Mouse (Mus musculus): ENCODE measurements around the gene Lamtor3. TPM values are rescaled to one million over a fixed set of nuclear protein-coding genes. Genes with fewer than 3 reads are reported as not detected.
A peak's percentile ranks its signal among the peaks of the same experiment; 100 is the strongest.
"Not testable (repeated sequence)": the region's sequence is repeated elsewhere in the genome, so short reads cannot be mapped to it uniquely, and the experiment has no call there.

The Lamtor3 gene
- polyA plus RNA-seq, 1 experiment = 25.4 TPM

DNA sequence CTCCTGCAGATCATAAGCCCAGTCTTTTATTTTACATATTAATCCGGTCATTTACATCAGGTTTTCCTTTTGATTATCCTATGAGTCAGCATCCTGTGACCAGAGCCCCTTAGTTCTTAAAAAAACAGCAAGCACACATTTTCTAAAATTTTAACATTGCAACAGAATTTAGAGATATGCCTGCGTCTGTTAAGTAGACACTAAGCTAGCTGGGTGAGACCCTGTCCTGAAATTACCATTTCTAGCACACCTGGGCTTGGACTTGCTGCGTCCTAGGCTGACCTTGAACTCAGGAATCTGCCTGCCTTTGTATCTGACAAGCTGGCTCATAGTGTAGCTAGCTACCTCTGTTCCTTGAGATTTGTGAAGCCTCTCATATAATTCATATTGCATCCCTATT is 11.6 kb downstream of the Lamtor3 start:
- no peak for DNase-seq (ENCODE audit: low read depth, low spot score)
- WGBS = 89% methylated on average over 3 of the region's 3 CpGs

DNA sequence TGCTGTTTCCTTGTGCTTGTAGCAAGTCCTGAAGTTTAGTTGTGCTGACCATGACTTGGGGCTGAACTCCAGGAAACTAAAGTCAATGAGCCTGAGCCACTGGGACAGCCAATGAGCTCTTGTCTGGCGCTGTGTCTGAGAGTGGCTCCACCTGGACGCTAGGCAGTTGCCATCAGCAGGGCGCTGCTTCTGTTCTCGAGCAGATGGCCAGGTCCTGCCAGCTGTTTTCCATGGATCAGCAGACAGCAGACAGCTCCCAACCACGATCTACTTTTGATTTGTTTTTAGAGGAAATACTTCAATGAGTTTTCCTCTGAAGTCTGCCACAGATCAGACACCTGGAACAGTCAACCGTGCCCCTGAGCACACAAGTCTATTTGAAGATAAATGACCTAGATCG is 14.4 kb downstream of the Lamtor3 start:
- 26% methylated on average over 7 of the region's 7 CpGs for WGBS
- DNase-seq (ENCODE audit: low read depth, low spot score) = peak; percentile 59

DNA sequence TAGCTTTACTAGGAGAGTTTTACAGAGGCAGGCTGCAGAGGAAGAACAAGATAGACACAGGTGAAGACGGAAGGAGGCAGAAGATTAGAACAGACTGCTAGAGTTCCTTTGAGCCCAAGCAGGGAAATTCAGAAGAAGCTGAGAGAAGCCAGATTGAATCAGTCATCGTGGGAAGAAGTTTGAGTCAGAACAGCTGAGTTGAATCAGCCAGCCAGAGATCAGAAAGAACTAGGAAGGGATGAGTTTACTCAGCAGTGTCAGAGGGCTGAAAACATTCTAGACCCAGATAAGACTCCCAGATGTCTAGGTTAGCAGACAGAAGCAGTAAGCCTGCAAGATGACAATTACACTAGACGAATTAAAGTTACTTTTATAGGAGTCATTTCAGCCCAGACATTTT is 15.7 kb downstream of the Lamtor3 start:
- DNase-seq (ENCODE audit: low read depth, low spot score) = no peak
- 74% methylated on average over 3 of the region's 3 CpGs for WGBS

DNA sequence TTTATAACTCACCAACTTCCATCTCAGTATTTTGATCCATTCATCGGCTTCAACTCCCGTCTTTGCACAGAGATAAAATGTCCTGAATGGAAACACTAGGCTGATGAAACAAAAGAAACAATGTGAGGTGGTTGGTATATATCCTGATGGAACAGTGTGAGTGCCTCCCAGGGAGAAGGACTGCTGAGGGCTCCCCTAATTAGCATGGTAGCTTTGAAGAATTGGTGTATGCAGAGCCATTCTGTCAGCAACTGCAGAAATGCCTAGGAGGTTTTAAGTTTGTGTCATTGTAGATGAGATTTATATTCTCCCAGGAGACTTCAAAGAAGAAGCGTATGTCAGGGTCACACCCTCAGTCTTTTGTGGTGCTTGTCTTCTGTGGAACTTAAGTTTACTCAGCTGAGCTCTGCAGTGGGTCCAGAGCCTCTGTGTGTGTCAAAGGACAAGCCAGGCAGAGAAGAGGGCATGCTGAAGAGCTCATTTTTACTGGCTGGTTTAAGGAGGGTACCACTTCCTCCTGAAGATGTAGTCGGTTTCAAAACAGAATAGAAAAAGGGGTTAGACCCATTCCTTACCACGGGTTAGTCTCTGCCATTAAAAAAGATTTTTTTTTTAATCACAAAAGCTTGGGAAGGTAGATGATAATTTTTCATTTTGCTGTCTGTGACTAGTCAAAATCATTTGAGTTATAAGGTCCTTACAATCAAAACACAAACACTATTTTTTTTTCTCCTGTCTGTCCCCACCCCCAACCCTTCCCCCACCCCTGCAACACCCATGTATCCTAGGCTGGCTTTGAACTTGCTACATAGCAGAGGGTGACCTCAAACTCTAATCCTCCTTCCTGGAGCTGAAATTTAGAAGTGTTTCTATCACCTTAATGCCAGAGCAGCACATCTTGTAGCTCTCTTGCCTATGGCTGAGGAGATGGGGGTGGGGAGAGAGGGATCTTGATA is 17.5 kb downstream of the Lamtor3 start:
- DNase-seq (ENCODE audit: low read depth, low spot score) = no peak
- WGBS = 77% methylated on average over 5 of the region's 5 CpGs

DNA sequence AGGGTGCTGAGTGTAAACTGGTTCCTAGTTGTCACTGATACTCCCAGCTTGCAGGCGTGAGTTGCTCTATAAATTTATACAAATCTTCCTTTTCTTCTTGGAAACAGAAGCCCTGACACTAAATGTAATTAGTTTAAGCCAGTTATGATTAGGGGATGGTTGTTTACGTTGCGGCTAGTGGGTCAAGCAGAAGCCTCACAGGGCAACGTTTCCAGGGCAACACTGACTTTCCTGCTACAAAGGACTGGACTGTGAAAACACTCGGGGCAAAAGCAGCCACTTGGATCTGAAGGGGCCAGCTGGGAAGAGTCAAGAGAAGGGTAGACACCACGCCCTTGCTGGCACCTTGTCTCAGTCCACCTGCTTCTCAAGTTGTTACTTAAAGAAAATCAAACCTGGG is 18.2 kb downstream of the Lamtor3 start:
- DNase-seq (ENCODE audit: low read depth, low spot score) = no peak
- WGBS = 41% methylated on average over 6 of the region's 6 CpGs

DNA sequence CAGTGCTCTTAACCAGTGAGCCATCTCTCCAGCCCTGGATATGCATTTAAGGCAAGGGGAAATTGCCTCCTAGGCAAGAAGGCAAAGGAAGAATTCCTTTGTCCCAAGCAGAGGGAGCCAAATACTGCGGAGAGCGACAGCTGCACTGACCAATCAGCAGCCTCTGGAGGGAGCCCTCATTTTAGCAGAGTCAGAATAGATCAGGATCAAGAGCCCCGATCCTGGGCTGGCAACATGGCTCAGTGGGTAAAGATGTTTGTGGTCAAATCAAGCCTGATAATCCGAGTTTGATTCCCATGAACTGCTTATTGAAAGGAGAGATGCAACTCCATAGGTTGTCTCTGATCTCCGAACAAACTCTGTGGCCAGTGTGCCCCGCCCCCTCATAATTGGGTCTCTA is 20.3 kb downstream of the Lamtor3 start:
- WGBS = 71% methylated on average over 6 of the region's 6 CpGs
- DNase-seq (ENCODE audit: low read depth, low spot score) = no peak

DNA sequence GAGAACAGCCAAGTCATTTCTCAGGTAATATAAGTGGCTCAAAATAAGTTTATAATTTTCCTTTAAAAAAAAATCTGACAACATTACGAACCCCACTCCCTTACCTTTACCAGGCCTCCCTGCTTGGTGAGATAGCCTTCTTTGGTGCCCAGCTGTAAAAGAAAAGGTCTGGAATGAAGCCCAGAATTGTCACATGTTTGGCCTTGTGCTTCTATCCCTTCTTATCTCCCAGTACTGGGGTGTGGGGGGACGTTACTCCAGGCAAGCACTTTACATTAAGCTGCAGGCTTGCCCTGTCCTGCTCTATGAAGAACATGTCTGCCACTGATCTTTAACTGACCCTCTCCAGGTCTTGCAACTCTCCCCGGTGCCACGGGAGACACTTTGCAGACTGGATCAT is 22.5 kb downstream of the Lamtor3 start:
- peak; percentile 64 for DNase-seq (ENCODE audit: low read depth, low spot score)
- WGBS = 31% methylated on average over 4 of the region's 4 CpGs

DNA sequence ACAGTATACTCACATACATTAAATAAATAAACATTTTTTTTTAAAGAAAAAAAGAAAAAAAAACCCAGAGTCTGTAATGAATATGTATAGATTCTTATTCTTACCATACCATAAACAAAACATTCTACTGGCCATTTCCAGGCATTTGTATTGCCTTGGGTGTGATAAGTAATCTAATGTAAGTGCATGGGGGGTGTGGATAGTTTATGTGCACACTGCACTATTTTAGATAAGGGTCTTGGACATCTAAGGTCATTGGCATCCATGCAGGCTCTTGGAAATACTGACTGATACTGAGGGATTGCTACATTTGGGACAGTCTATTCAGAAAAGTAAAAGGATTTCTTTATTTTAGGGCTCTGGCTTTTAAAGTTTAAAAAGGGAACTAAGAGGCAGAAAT is 23.2 kb downstream of the Lamtor3 start:
- DNase-seq (ENCODE audit: low read depth, low spot score) = no peak

DNA sequence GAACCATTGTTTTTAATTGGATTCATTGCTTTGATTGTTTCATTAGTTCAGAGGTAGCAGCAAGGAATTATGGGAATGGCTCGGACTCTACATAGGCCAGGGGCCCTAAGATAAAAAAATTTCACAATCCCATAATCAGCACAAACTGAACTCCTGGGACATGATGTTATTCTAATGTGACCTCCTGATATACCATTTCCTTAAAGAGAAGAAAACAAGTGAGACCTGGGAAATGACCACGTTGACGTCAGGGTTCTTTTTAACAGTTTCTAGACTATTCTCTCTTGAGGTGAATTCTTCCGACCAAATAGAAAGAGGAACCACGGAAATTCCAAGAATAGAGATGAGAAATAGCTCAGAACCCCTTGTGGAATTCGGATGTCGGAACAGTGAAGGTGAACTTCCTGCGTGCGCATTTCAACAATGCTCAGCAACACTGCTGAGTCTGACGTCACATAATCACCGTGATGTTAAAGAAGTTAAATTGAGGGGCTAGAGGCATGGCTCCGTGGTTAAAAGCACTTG is 23.9 kb downstream of the Lamtor3 start:
- no peak for DNase-seq (ENCODE audit: low read depth, low spot score)
- WGBS = 88% methylated on average over 12 of the region's 12 CpGs

DNA sequence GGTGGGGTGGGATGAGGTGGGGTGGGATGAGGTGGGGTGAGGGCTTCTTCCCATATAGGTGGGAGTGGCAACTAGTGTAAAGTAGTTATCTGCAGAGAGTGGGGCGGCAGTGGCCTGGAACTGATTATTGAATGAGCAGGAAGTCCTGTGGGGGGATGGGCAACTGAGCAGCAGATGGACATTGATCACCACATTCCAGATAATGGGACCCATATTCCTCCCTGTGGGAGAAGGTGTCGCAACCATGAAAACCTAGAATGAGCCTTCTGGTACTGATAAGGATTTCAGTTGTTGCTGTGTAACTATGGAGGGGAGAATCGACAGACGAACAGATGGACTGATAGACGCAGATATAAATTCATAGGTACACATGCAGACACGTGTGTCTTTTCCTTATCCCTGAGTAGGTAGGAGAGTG is 25.4 kb downstream of the Lamtor3 start:
- no peak for DNase-seq (ENCODE audit: low read depth, low spot score)
- WGBS = 44% methylated on average over 6 of the region's 6 CpGs

DNA sequence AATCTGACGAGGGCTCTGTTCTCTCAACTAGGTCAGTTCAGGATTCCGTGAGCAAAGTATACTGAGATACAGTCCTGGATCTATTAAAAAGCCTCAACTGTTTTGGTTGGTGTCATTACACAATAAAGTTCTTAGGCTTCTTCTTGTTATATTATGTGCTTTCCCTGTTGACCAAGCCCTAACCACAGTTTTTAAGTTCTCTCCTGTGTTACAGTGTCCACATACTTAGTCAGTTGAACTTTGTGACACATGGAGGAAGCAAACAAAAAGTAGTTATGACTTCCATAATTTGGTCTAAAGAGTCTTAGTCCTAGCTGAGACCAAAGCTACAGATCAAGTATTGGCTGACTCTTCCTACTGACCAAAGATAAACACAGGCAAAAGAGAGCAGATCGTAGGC is 28.5 kb downstream of the Lamtor3 start:
- DNase-seq (ENCODE audit: low read depth, low spot score) = no peak
- WGBS = 88% methylated on average over 3 of the region's 3 CpGs

DNA sequence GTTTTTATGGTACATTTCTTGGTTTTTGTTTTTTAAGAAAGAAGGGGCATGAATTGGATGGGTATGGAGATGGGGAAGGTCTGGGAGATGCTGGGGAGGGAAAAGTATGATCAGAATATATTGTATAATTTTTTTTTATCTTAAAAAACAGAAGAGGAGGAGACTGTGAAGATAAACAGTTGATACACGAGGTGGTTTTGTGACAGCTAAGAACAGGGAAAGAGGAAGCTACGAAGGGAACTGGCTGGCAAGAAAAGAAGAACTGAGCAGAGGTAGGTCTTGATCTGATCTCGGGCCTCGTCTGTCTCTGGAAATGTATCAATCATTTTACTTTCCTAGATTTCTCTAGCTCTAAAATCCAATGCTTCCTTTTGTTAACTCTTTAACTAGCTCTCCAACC is 29.2 kb downstream of the Lamtor3 start:
- WGBS = 84% methylated on average over 4 of the region's 4 CpGs
- no peak for DNase-seq (ENCODE audit: low read depth, low spot score)

DNA sequence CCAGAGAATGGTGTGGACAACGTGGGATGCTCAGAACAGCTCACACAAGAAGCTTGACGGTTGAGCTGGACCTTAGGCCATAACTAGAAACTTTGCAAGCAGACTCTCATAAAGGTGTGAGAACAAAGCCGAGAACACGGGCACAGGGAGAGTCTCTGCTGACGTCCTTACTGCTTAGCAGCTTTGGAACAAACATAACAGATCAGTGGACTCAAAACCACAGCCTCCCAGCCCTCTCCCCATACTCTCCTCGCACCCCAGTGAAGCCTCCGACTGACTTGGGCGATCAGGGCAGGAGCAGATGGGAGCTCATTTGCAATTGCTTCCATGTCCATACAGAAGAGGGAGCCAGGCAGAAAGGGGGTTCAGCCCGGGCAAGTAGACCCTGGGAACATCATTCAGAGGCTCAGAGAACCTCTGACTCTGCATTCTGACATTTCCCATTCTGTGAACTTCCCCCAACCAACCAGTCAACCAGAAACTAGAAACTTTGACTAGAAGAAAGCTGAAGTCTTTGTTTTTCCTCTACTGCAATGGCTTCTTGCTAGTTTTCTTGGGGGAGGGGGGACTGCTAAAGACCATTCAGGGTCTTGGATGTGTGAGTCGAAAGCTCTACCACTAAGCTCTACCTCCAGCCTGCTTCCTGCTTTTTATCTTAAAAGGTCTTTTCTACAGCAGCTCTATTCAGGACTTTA is 32.0 kb downstream of the Lamtor3 start:
- no peak for DNase-seq (ENCODE audit: low read depth, low spot score)

DNA sequence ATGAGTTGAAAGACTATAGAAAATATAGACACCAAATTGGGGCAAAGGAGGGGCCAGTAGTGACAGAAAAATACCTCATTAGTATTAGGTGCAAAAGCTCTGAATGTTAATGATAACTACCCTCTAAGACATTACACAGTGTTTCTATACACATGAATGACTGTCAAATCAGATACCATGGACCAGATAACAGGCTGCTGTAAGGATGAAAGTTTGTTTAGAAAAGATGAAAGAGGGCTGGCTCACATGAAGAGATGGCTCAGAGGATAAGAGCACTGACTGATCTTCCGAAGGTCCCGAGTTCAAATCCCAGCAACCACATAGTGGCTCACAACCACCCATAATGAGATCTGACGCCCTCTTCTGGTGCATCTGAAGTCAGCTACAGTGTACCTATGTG is 33.0 kb downstream of the Lamtor3 start:
- not testable (repeated sequence) for DNase-seq (ENCODE audit: low read depth, low spot score)
- 91% methylated on average over 3 of the region's 3 CpGs for WGBS

More for the DNA sequence above, 32.0 kb downstream of the Lamtor3 start:
- 86% methylated on average over 10 of the region's 10 CpGs for WGBS

DNA sequence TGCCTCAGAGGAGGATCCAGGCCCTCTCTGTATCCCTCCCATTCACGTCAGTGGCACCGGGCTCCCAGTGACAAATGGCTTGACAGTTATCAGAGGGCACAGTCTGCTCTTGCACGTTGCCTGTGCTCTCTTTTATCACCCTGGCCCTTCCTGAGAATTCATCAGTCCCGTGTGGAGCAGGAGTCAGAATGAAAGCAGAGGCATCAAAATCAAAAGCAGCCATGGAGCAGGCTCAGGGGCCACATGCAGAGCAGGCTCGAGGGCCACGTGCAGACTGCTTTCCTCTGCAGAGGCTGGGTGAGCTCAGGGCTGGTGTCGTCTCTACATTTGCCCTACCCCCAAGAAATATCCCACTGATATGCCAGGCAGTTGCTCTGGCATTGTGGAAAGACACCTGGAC is 33.5 kb downstream of the Lamtor3 start:
- DNase-seq (ENCODE audit: low read depth, low spot score) = no peak
- 35% methylated on average over 7 of the region's 7 CpGs for WGBS

DNA sequence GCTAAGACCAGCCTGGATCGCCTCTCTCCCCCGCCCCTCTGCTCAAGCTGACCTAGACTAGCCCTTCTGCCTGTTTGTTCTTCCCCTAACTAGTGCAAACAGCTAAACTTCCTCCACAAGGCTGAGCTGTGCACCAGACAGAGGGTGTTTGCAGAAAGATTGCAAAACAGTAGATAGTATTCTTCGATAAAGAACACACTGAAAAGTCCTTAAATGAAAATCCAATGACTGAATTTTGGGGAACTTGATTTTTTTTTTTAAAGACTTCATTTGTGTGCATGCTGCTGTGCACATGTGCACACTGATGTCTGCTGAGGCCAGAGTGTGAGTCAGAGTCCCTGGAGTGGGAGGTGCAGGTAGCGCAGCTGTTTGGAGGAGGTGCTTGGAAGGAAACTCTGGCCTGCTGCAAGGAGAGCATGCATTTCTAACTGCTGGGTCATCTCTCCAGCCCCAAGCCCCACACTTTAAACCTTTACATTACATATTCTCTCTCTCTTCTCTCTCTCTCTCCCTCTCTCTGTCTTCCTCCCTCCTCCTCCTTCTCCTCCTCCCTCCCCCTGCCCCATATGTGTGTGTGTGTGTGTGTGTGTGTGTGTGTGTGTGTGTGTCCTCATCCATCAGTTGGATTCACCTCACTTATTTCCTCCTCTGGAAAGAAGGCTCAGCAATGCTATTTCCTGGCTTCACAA is 34.1 kb downstream of the Lamtor3 start:
- DNase-seq (ENCODE audit: low read depth, low spot score) = no peak
- 16% methylated on average over 4 of the region's 4 CpGs for WGBS

DNA sequence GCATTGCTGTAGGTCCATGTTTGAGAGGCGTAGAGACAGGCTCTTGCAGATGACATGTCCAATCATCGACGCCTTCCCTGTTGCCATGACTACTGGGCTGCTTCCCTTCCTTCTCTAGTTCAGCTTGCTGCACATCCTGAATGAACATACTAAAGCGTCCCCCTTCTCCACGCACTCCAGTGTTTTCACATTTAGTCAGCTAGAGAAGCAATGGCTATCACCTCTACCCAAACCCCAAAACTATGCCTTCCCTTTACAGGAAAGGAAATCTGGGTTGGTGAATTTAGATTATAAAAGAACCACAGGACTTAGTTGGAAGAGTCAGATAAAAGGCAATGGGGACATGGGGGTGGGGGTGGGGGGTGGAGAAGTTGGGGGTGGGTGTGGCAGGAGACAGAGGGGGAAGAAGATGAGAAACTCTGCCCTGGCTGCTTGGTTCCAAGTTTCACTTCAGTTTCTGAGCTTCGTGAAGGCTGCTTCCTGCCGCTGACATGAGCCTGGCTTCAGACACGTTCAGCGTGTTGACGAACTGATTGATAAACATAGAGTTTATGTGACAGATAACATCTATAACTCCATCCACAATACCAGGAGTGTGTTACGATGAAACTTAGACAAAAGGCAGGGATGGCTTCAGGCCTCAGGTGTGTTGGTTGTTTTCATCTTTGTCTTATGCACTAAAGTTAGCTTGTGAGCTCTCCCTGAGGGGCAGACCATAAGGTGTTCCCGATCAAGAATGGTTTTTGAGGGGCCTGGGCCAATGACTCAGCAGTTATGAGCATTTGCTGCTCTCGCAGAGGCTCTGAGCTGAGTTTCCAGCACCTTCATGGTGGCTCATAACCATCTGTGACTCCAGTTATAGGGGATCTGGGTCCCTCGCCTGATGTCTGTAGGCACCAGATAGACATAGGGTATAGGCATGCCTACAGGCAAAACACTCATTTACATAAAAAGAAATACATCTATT is 34.9 kb downstream of the Lamtor3 start:
- no peak for DNase-seq (ENCODE audit: low read depth, low spot score)
- WGBS = 67% methylated on average over 14 of the region's 14 CpGs

DNA sequence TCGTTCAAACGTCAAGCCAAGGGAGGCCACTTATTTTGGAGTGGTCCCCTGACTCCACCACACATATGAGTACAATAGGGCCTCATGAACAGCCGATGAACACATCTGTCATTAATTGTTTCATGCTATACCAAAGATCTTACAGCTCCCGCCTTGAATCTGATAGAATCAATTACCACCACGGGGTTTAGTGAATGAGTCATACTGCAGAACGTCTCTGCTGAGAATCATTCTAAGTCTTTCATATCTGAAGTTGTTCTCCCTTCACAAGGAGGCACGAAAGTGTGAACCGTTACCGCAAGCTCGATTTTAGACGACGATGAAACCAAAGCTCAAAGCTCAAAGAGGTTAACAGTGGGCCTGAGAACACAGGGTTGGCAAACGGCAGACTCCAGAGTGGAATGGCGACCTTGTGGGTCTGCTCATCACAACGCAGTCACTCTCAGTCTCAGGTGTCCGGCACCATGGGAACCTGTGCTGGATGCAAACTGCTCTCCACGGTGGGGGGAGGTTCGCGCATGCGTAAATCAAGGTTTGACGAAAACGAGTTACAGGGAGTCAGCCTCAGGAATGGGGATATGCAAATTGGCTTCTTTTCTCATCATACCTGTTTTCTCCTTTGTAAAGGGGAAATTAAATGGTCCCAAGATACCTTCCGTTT is 36.1 kb downstream of the Lamtor3 start:
- no peak for DNase-seq (ENCODE audit: low read depth, low spot score)
- 87% methylated on average over 23 of the region's 23 CpGs for WGBS
